Mouse (Mus musculus) urinary bladder, postnatal 14 days (tissue): ENCODE data around the gene Plppr4.
A peak's percentile ranks its signal among the peaks of the same experiment; 100 is the strongest.

Experiments used
- DNase-seq: peaks from one replicate; pipeline ENCODE4 v3.0.0; 2021; ENCODE audit warnings: low spot score

Plppr4 gene

DNA sequence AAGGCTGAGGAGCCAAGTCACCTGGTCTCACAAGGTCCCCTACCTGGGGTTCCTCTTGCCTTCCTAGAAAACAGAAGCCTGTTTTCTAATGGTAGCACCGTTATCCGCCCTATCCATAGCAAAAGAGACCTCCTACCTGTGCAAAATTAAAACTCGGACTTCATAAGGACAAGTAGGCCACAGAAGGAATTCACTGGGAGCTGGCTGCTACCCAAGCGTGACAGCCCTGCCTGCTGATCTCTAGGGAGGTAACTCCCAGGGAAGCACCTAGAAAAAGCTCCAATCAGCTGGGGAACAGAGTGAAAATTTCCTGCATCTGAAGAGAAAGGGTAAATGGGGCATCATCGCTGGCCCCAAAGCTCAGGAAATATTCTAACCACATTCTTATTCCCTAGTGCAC, at the start of gene Plppr4:
Plppr4 (minus strand) TSS at position 349 of the 400 bp plus-strand sequence.
- DNase-seq = no peak

DNA sequence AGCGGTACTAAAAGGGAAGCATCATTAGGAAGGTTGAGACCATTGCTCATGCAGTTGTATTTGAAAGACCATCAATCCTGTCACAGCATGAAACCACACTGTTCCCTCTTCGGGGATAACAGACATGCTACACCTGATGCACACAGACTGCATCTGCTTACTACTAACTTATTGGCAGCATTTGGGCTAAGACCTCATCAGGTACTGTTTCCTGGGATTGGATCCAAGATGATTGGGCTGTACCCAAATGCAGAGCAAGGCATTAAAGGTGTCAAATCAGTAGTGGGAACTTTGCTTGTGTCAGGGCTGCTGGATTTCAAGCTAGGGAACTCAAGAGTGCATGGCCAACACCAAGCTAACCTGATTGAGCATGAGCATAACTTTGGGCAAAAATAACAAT, 45.1 kb upstream of the Plppr4 start:
- no peak for DNase-seq

DNA sequence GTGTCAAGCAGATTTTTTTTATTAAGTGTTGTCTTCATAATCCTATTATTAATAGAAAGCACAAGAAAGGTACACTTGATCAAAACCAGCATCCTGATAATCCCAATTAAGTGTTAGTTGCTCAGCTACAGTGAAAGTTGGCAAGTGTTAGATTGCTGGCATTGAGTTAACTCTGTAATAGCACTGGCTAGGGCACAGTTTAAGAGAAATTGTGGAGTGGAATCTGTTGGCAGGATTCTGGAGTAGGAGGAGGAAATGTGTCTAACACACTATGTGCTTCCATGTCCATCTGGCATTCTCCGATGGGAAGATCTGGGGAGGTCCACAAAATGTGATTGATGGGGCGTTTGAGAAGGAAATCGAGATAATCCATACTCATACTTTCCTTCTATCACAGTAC, 43.1 kb upstream of the Plppr4 start:
- DNase-seq = no peak

GRCm38 (mm10) chr3:117366041-117366440, 5.4 kb upstream of the Plppr4 start:
- DNase-seq = no peak

GRCm38 (mm10) chr3:117359686-117360521, 772 bp downstream of the Plppr4 start:
- peak; percentile 7 for DNase-seq

DNA sequence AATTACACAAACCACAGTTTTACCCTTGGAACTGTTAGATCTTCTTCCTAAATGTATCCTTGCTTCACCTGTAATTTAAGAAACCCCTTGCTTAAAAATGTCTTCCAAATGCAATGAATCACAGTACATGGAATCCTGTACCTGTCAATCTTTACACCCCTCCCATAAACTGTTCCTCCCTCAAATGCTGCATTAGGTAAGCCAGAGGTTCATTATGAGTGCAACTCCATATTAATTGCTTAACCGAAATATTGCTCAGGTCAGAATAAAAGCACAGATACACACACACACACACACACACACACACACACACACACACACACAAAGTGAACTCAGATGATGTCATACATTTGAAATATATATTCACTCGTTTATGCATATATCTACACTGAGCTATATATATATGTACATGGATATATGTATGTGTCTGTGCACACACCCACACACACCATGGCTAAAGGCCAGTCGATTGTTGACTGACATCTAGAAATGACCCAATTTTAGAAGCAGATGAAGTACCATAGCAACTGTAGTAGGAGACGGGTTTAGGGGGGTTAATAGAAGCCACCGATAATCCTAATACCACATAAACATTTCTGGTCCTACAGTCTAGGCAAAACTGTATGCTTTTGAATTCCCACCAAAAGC, 1.6 kb downstream of the Plppr4 start:
- no peak for DNase-seq

- DNase-seq = no peak
These were observed 3.3 kb downstream of the Plppr4 start for GRCm38 (mm10) chr3:117357367-117357766.

DNA sequence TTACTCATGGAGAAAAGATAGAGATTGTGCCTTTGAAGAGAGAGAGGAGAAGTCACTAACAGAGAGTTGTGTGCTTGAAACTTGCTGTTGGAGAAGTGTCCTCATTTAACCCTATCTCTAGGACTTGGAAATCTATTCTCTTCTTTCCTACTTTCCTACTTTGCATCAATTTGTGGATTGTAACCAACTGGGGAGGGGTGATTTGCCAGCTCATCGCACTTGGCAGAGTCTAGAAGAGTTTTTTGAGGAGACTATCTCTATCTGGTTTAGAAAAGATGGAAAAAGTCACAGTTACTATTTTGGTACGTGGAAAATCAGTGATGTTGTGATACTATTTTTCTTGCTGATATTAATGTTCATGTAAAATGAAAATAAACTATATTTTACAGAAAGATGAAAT, 6.7 kb downstream of the Plppr4 start:
- DNase-seq = no peak

GRCm38 (mm10) chr3:117346351-117346750, 14.3 kb downstream of the Plppr4 start:
- DNase-seq = no peak

DNA sequence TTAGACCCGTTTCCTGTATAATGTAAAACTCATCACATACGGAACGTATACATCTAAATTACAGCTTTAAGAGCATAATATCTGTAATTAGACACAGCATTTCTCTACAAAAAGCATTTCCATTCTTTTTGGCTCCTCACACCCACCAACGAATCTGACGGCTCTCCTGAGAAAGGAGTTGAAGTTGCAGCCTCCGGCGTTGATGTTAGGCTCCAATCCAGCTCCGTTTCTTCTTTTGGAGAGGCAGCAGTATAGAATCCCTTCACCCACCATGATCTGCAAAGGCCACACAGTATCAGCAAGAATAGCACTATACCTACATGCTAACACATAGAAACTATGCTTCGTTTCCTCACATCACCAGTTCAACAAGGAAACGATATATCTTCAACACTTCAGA, 29.2 kb downstream of the Plppr4 start:
- no peak for DNase-seq

DNA sequence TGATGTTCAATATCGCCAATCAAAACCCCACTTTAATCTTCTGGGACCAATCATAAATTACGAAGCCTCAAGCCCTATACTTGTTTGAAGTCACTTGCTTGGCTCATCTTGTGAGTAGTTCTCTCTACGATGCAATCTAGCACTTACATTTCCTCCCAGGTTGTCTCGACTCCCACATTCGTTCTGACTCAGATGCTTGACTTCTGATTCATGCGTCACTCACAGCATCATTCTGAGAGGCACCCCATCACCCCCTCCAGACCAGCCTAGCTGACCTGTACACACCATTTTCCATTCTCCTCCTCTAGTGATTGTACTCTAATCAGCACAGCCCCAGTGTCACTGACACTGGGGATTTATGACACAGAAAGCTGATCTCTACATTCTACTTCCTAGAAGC, 31.2 kb downstream of the Plppr4 start:
- DNase-seq = no peak

- no peak for DNase-seq
These were observed 34.1 kb downstream of the Plppr4 start for GRCm38 (mm10) chr3:117326551-117326950.

- DNase-seq = no peak
These were observed 41.0 kb downstream of the Plppr4 start for GRCm38 (mm10) chr3:117319671-117320070.

GRCm38 (mm10) chr3:117313339-117313738, 47.3 kb downstream of the Plppr4 start:
- no peak for DNase-seq

DNA sequence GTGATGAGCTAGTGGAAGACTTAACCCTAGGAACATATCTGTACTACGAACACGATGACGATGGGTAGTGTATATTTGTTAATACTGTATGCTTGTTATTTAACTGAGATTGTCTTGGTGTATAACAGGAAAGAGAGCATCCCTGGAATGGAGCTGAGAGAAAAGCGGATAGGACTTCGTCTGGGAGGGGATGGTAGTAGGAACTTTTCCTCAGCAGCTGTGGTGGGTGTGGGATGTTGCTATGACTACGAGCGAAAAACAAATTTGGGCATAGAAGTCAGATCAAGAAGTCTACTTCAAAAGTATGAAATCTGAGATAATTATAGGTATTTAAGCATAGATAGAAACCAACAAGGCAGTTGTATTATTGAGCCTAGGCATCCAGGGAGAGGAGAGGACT, 48.6 kb downstream of the Plppr4 start:
- DNase-seq = no peak

DNA sequence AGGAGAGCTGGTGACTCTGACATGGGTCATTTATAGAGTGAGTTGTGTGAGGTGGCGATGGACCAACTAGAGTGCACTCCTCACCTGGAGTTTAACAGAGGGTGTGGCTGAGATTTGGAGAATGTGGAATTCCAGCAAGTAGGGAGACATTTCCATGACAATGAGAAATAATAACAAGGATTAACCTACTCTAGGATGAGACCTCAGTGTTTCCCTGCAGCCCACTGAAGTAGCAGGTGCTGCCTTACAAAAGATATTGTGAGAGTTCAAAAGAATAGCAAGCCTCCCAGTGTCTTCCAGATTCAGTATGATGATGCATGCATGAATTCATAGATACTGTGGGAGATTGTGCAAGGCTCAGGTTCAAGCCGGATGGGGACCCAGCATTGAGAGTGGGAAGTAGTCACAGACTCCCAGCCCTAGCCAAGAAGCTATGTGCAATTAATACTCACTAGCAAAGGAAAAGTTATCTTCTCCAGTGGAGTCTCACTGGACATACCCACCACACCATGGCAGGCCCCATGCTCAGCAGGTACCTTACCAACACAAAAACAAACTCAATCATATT, 49.8 kb downstream of the Plppr4 start:
- no peak for DNase-seq

GRCm38 (mm10) chr3:117309580-117309910, 51.1 kb downstream of the Plppr4 start:
- DNase-seq = no peak

DNA sequence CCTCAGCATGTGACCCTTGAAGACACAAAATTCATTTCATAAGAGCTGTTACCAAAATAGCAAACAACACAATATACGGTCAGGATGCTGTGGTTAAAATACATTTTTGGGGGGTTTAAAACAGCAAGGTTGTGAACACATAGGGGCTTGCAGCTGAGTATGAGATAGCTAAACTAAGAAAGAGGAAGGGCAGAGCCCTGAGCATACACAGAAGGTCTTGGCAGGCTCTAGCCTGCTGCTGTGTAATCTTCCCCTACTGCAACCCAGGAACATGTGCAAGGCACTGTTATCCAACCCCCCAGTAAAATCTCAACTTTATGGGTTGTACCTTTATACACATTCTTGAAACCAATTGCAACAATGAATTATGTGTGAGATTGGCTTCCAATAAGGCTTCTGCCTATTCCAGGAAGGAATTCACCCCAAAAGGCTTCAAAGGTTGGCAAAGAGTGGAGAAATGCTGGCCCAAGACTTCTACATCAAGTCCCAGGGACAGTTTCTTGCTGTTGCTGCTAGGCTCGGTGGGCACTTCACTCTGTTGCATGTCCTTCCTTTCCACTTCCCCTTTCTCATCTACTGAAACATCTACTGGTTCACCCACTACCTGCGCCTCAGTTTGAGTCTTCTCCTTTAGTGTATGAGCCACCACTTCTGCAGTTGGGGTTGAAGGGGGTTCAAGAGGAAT, 51.6 kb downstream of the Plppr4 start:
- no peak for DNase-seq

- DNase-seq = no peak
These were observed 53.1 kb downstream of the Plppr4 start for GRCm38 (mm10) chr3:117307555-117307954.

GRCm38 (mm10) chr3:117304037-117304436, 56.6 kb downstream of the Plppr4 start:
- DNase-seq = no peak

- no peak for DNase-seq
These were observed 59.9 kb downstream of the Plppr4 start for GRCm38 (mm10) chr3:117300735-117301271.

DNA sequence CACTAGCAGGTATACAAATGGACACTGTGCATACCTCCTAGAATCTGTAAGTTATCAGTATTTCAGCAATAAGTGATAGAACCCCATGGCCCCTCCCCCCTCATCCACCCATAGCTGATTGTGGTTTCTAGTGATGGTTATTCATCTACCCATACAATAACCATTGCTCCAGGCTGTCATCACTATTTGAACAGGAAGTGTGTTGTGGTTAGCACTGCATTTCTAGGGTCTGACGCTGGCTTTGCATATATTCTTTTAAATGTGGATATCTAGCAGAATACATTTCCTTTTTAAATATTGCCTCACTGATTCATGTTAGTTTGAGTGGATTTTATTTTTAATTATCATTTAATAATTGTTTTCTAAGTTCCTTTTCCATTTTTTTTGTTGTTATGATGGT, 62.9 kb downstream of the Plppr4 start:
- DNase-seq = no peak
